Mouse (Mus musculus): Measurements from ENCODE around the gene Snrnp40.

Snrnp40 gene

GRCm38 (mm10) chr4:130359486-130360237 is at the start of gene Snrnp40, which contains the start of gene Zcchc17:
TSS of gene Snrnp40 (plus strand) at chr4:130360132.
TSS of gene Zcchc17 (minus strand) at chr4:130359943.
- CTCF ChIA-PET = interaction anchor here (0.6 kb wide), 1 partner anchor 309 kb away, joined by 7 read pairs; no protein-coding TSS in a partner anchor

DNA sequence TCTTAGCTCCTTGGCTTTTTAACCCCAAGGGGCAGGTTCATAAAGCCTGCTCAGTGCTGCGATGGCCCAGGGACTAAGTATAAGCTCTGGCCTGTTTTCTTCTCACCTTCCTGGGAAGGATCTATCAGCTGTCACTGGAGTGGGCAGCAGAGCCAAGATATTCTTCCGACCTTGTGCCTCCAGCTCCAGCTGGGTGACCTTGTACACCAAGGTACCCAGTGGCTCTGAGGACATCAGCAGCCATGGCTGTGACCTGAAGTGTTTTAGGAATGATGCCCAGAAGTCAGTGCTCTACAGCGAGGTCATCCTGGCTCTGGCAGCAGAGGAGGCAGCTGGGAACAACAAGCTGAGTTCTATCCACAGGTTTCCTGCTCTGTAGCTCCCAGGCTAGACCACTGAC is 47.4 kb upstream of the Snrnp40 start:
- CTCF ChIA-PET = no interaction called here

DNA sequence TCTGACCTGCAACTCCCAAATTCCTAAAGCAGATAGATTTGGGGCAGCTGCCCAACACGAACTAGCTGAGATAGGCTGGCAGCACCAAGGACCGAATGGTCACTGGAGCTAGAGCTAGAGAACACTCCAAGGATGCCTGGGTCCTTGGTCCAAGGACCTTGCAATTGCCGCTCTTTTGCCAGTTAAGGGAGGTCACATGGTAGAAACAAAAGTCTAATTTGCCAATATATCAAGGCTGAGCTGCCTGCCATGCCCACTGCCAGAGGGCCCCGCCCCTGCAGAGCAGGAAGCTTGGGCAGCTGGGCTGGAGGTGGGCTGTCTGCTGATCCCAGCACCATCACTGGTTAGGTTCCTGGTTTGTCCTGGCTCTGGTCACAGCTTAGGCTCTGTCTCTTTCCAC is 46.4 kb upstream of the Snrnp40 start:
- CTCF ChIA-PET = no interaction called here

- CTCF ChIA-PET = no interaction called here
These were observed 44.0 kb upstream of the Snrnp40 start for GRCm38 (mm10) chr4:130315771-130316527.

- CTCF ChIA-PET = no interaction called here
These were observed 43.2 kb upstream of the Snrnp40 start for GRCm38 (mm10) chr4:130316691-130317090.

GRCm38 (mm10) chr4:130318122-130318521 is 41.8 kb upstream of the Snrnp40 start:
- CTCF ChIA-PET = no interaction called here

- CTCF ChIA-PET = no interaction called here
These were observed 40.4 kb upstream of the Snrnp40 start for GRCm38 (mm10) chr4:130319564-130319963.

GRCm38 (mm10) chr4:130321640-130322039 is 38.3 kb upstream of the Snrnp40 start:
- CTCF ChIA-PET = no interaction called here

DNA sequence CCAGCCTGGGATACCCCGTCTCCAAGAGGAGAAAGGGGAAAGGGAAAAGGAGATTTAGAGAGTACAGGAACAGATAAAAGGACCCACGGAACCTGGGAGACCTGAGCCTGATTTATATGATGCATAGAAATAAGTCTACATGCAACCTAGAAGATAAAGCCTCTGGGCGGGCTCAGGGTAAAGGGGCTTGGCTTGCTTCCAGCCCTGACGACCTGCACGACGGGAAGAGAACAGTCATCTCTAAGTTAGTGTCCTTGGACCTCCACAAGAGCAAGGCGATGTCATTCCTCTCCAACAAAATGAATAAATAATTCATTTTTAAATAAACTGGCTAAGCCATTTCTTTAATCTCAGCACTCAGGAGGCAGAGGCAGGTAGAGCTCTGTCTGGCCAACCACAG is 37.4 kb upstream of the Snrnp40 start:
- CTCF ChIA-PET = no interaction called here

- CTCF ChIA-PET = no interaction called here
These were observed 36.8 kb upstream of the Snrnp40 start for GRCm38 (mm10) chr4:130323165-130323564.

GRCm38 (mm10) chr4:130323607-130324006 is 36.3 kb upstream of the Snrnp40 start:
- CTCF ChIA-PET = no interaction called here

DNA sequence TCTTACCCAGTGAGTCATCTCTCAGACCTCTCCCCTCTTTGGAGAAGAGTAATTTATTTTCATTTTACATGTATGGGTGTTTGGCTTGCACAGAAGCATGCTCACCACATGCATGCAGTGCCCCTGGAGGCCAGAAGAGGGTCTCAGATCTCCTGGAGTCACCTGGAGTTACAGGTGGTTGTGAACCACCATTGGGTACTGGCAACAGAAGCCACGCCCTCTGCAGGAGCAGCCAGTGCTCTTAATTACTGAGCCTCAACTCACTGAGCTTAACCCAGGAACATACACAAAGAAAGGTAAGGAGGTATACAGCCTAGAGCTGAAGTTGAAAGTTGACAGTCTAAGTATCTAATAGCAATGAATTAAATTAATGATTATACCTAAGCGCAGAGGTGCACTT is 34.5 kb upstream of the Snrnp40 start:
- CTCF ChIA-PET = no interaction called here

DNA sequence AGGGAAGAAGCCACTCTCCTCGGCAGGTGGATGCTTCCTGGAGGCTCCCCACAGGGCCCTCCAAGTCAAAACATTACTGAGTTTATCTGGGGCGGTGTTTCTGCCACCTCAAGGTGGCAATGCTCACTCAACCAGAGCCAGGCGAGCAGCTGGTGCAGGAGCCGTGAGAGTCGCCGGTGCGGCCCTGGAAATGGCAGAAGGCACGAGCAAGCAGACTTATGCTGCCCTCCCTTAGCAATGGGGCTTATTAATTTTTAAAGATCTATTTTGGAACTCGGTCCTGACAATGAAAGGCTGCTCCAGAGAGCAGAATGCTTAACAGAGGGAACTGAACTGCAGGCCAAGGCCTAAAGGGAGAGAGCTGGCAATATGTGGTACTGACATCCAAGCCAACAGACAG is 32.6 kb upstream of the Snrnp40 start:
- CTCF ChIA-PET = no interaction called here

DNA sequence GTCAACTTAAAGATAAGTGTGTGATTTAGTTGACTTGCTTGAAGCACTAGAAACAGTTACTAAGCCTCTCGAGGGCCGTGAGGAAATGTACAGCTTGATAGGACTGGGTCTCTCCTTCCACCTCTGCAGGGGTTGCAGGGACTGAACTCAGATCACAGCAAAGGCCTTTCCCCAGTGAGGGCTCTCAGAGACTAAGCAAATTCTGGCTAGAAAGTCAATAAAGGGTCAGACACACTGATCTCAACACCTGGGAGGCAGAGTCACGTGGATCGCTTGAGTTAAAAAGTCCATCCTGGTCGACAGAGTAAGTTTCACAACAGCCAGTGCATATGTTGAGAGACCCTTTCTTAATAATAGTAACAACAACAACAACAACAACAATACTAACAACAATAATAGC is 24.1 kb upstream of the Snrnp40 start:
- CTCF ChIA-PET = no interaction called here

GRCm38 (mm10) chr4:130341691-130342090 is 18.2 kb upstream of the Snrnp40 start:
- CTCF ChIA-PET = interaction anchor here (1.5 kb wide), 1 partner anchor 192 kb away, joined by 4 read pairs; no protein-coding TSS in a partner anchor

DNA sequence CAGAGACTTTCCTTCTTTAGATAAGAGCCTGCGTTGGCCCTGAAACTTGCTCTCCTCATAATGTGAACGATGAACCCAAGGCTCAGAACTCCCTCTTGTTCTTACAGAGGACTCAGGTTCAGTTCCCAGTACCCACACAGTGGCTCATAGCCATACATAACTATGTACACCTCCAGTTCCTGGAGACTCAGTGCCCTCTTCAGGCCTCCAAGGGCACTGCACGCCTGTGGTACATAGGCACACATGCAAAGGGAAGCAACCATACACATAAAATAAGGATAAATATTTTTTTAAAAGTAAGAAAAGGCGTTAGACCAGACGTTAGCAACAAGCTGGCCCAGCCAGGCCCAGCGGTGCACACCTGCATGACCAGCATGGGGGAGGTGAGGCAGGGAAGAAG is 10.3 kb upstream of the Snrnp40 start:
- CTCF ChIA-PET = no interaction called here

DNA sequence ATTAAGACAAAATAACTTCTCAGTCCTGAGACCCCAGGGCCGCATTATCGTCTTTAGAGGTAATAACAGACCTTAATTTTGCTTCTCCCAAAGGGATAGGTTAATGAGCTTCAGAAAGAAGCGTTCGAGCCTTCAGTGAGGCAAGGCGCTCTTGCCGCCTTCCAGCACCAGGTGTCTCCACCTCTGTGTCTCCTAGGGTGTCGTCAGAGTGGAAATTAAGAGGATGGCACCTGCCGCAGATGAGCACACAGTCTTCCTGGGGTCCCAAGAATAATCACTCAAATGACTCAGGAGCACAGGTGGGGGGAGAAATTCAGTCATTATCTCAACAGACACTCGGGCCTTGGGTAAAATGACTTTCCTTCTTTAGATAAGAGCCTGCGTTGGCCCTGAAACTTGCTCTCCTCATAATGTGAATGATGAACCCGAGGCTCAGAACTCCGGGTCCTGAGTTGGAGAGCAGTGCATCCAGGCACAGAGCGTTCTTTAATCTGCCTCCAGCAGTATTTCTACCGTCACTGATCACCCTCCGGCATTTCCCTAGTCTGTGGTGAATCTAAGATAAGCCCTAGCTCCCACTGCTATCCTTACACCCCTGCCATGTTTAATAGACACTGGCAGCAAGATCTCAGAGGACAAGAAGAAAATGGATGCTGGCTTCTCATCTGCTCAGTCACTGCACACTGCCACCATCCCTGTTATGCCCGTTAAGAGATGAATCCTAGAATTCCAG is 9.1 kb upstream of the Snrnp40 start:
- CTCF ChIA-PET = interaction anchor here (0.8 kb wide), 1 partner anchor 8 kb away, joined by 3 read pairs; no protein-coding TSS in a partner anchor

DNA sequence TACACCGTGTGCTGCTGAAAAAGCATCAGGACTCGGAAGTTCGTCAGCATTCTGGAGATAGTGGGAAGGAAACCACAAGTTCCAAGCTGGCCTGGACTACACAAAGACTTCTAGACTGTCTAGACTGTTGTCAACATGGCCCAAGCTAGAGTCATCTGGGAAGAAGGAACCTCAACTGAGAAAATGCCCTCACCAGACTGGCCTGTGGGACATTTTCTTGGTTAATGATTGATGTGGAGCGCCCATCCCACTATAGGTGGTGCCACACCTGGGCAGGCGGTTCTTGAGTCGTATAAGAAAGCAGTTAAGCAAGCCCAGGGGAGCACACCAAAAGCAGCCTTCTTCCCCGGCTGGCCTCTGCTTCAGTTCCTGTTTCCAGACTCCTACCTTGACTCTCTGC is 7.3 kb upstream of the Snrnp40 start:
- CTCF ChIA-PET = no interaction called here

GRCm38 (mm10) chr4:130357946-130358345 is 2.0 kb upstream of the Snrnp40 start:
- CTCF ChIA-PET = no interaction called here

DNA sequence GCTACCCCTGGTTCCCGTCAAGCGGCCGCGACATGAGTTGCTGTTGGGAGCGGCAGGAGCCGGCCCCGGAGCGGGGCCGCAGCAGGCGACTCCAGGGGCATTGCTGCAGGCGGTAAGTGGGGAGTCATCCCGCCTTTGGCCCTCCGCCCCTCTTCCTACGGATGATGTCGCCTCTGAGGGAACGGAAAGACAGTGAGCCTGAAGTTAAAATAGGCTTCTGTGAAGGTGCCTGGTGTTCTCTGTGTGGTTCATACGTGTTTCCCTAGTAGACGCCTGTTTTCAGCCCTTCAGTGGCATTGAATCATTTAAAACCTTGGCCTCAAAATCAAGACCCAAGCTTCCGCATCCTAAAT is 282 bp downstream of the Snrnp40 start:
- CTCF ChIA-PET = no interaction called here

GRCm38 (mm10) chr4:130376675-130377074 is 16.7 kb downstream of the Snrnp40 start:
- CTCF ChIA-PET = no interaction called here

GRCm38 (mm10) chr4:130377500-130377899 is 17.6 kb downstream of the Snrnp40 start:
- CTCF ChIA-PET = interaction anchor here (0.6 kb wide), 1 partner anchor 157 kb away, joined by 3 read pairs; no protein-coding TSS in a partner anchor

- CTCF ChIA-PET = no interaction called here
These were observed 19.2 kb downstream of the Snrnp40 start for GRCm38 (mm10) chr4:130379181-130379580.

Measured in spleen, embryonic (tissue).